Mouse (Mus musculus) heart, postnatal 0 days (tissue): ENCODE data around the gene Samd4. TPM values are rescaled to one million over a fixed set of nuclear protein-coding genes. Genes with fewer than 3 reads are reported as not detected.
"Not testable (repeated sequence)": the region's sequence is repeated elsewhere in the genome, so short reads cannot be mapped to it uniquely, and the experiment has no call there.

Experiments used
- ATAC-seq: fragments of 200-750 bp; cut with Nextera tagmentation; 2 replicates; pipeline ENCODE4 v1.8.0; 2017; ENCODE audit warnings: low read depth, moderate number of reproducible peaks, moderate library complexity; ENCODE audit not compliant: insufficient read depth
- DNase-seq: peaks from one replicate; pipeline ENCODE4 v3.0.0-alpha.2; 2016; ENCODE audit warnings: low spot score
- H3K27ac ChIP-seq: fragments of 300-500 bp; sonication (generic); 2 replicates; pipeline ENCODE4 v1.5.1; 2014; ENCODE audit warnings: low read depth, mild to moderate bottlenecking
- H3K27me3 ChIP-seq: fragments of 300-500 bp; sonication (generic); 2 replicates; pipeline ENCODE4 v1.6.1; 2014; ENCODE audit warnings: low read length, mixed read lengths; ENCODE audit not compliant: control insufficient read depth, insufficient read depth
- H3K36me3 ChIP-seq: fragments of 300-500 bp; sonication (generic); replicated peaks from 2 replicates; pipeline ENCODE4 v1.6.1; 2014; ENCODE audit warnings: low read length, mixed read lengths; ENCODE audit not compliant: control insufficient read depth, insufficient read depth
- H3K4me1 ChIP-seq: fragments of 300-500 bp; sonication (generic); 2 replicates; pipeline ENCODE4 v1.6.1; 2014; ENCODE audit warnings: antibody characterized with exemption; ENCODE audit not compliant: control insufficient read depth, insufficient read depth
- H3K4me2 ChIP-seq: fragments of 300-500 bp; sonication (generic); 2 replicates; pipeline ENCODE4 v1.6.1; 2014; ENCODE audit warnings: low read depth, mild to moderate bottlenecking, low read length, moderate library complexity
- H3K4me3 ChIP-seq: fragments of 300-500 bp; sonication (generic); 2 replicates; pipeline ENCODE4 v1.5.1; 2014; ENCODE audit warnings: low read depth, low read length
- H3K9ac ChIP-seq: fragments of 300-500 bp; sonication (generic); replicated peaks from 2 replicates; pipeline ENCODE4 v1.6.1; 2014; ENCODE audit warnings: low read depth, low read length, mixed read lengths
- H3K9me3 ChIP-seq: fragments of 300-500 bp; sonication (generic); replicated peaks from 2 replicates; pipeline ENCODE4 v1.6.1; 2016; ENCODE audit warnings: low read length; ENCODE audit not compliant: control insufficient read depth
- CTCF ChIP-seq: IDR thresholded peaks from 2 replicates; pipeline ENCODE4 v1.5.1; 2016; ENCODE audit warnings: antibody characterized with exemption, control low read depth, low read depth
- EP300 ChIP-seq: IDR thresholded peaks from 2 replicates; pipeline ENCODE4 v1.6.1; 2016; ENCODE audit warnings: antibody characterized with exemption, low read depth
- whole genome bisulfite sequencing: fragments of 180-500 bp; shearing (Covaris S2); extraction: QIAGEN DNeasy Blood & Tissue Kit; methylation state at CpG from one replicate; pipeline ENCODE4 v1.1.7; 2014; 5-methylcytosine and 5-hydroxymethylcytosine counted together
- polyA plus RNA-seq: library from polyadenylated mRNA; unstranded; fragments of >200 nt; fragmentation: Nextera tagmentation; extraction: Ambion mirVana; gene quantifications from 2 replicates; pipeline ENCODE4 v1.2.1, GENCODE M21; 2015
- total RNA-seq: library from RNA; depleted of rRNA; stranded (reverse); fragments of >200 nt; gene quantifications from 2 replicates; pipeline ENCODE4 v1.2.3, GENCODE M21; 2014; ENCODE audit warnings: low replicate concordance

The Samd4 gene
- total and polyA plus RNA-seq, 2 experiments from 2014 or later, result 12.5 to 53.8 TPM

DNA sequence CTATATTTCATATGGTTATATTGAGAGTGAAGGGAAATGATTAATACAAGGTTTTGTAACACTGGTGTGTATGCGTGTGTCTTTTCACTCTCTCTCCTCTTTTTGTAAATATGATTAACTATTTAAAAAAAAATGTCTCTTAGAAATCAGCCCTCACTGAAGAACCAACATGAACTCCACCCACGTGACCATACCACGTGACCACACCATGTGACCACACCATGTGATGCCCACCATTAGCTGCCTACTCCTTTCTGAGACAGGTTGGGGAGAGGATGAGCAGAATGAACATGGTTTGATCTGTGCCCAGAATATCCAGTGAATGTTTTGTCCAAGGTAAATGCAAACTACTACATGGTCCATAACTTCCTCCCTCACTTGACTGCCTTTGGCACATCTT lies 223.1 kb downstream of the Samd4 start:
- no peak for ATAC-seq
- Histone ChIP-seq H3K4me3 (no peak overlapping the region), H3K27ac (no peak overlapping the region), H3K4me1 (no peaks in the 10 kb centered on the region; the same call in 1 of the 2 replicates), H3K9me3 (no peaks in the 10 kb centered on the region), H3K9ac (no peak overlapping the region), H3K36me3 (peaks cover 19% of the 10 kb centered on the region), H3K27me3 (no peaks in the 10 kb centered on the region), H3K4me2 (no peak overlapping the region)
- no peak for DNase-seq
- 91% methylated on average over 3 of the region's 3 CpGs for WGBS
- no peak for TF ChIP-seq EP300

DNA sequence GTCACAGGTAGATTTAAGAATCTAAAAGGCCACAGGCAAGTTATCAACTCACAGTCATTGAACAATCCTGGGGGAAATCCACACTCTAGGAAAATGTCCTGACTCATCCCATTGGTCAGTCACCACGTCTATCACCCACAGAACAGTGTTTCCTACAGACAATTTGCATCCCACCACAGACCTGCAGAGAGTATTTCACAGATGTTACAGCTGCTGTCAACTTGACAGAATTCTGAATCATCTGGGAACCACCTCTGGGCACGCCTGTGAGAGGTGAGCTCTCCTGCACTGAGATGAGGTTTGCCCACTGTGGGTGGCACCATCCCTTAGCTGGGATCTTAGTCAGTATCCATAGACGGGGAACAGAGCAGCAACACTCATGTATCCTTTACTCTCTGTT lies 224.8 kb downstream of the Samd4 start:
- Histone ChIP-seq H3K4me2 (no peak overlapping the region), H3K4me3 (no peak overlapping the region), H3K27ac (no peak overlapping the region), H3K36me3 (peaks cover 15% of the 10 kb centered on the region), H3K27me3 (no peaks in the 10 kb centered on the region), H3K9ac (no peak overlapping the region), H3K4me1 (no peaks in the 10 kb centered on the region; the same call in 1 of the 2 replicates), H3K9me3 (no peaks in the 10 kb centered on the region)
- ATAC-seq (no peak), DNase-seq (no peak)
- 83% methylated on average over 3 of the region's 3 CpGs for WGBS
- no peak for TF ChIP-seq EP300

DNA sequence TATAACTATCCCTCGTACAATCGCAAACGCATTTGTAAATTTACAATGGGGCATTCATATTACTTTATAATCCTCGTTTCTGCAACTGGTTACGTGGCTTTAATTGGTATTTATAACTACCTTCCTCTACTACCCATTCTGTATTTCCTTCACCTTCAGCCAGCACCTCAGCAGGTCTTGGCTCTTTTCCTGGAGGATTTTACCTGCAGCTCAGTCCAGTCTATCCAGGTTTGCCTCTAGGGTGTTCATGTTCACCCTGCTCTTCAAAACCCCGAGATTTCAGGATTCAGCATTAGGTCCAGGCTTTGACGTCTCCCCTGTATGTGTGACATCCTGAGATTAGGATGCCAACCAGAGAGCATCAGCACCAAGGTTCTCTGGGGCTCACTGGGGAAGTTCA lies 227.7 kb downstream of the Samd4 start:
- ATAC-seq, DNase-seq, H3K27ac ChIP-seq, H3K9ac ChIP-seq, H3K4me3 ChIP-seq, H3K27me3 ChIP-seq, H3K4me2 ChIP-seq, H3K9me3 ChIP-seq, H3K4me1 ChIP-seq: not testable (repeated sequence)
- 79% methylated on average over 6 of the region's 7 CpGs for whole genome bisulfite sequencing
- peaks cover 15% of the 10 kb centered on the region for H3K36me3 ChIP-seq

DNA sequence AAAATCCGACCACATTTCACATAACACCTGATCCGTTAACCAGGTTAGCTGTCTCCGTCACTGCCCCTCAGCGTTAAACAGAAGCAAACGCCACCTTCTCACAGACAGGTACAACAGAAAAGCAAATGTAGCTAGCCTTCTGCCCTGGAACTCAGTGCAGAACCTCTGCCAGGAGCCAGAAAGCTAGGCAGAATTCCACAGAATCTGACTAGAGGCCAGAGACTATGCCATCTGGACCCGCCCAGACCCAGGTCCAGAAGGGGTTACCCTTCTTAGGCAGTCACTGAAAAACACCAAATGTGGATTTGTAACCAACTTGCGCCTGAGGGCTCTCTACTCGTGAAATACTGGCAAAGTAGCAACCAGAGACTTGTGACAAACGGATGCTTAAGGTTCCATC lies 228.7 kb downstream of the Samd4 start:
- no peak for ATAC-seq

GRCm38 (mm10) chr14:47115154-47115553 lies 232.5 kb downstream of the Samd4 start:
- 48% methylated on average over 9 of the region's 9 CpGs for WGBS
- Histone ChIP-seq H3K4me3 (no peak overlapping the region), H3K4me2 (no peak overlapping the region), H3K36me3 (no peaks in the 10 kb centered on the region), H3K9ac (no peak overlapping the region), H3K4me1 (no peaks in the 10 kb centered on the region; the same call in 1 of the 2 replicates), H3K27ac (no peak overlapping the region), H3K27me3 (no peaks in the 10 kb centered on the region), H3K9me3 (no peaks in the 10 kb centered on the region)
- TF ChIP-seq EP300 (no peak), CTCF (no peak)
- ATAC-seq (no peak), DNase-seq (no peak)

More for the DNA sequence above, 228.7 kb downstream of the Samd4 start:
- WGBS, result 52% methylated on average over 9 of the region's 9 CpGs
- no peak for TF ChIP-seq EP300
- TF ChIP-seq CTCF, result no peak
- H3K4me1 ChIP-seq, result no peaks in the 10 kb centered on the region; the same call in 1 of the 2 replicates
- DNase-seq, result no peak
- no peak overlapping the region for H3K9ac ChIP-seq
- H3K27me3 ChIP-seq, result no peaks in the 10 kb centered on the region
- H3K9me3 ChIP-seq, result no peaks in the 10 kb centered on the region
- no peak overlapping the region for H3K27ac ChIP-seq
- peaks cover 8% of the 10 kb centered on the region for H3K36me3 ChIP-seq
- no peak overlapping the region for H3K4me3 ChIP-seq
- no peak overlapping the region for H3K4me2 ChIP-seq

DNA sequence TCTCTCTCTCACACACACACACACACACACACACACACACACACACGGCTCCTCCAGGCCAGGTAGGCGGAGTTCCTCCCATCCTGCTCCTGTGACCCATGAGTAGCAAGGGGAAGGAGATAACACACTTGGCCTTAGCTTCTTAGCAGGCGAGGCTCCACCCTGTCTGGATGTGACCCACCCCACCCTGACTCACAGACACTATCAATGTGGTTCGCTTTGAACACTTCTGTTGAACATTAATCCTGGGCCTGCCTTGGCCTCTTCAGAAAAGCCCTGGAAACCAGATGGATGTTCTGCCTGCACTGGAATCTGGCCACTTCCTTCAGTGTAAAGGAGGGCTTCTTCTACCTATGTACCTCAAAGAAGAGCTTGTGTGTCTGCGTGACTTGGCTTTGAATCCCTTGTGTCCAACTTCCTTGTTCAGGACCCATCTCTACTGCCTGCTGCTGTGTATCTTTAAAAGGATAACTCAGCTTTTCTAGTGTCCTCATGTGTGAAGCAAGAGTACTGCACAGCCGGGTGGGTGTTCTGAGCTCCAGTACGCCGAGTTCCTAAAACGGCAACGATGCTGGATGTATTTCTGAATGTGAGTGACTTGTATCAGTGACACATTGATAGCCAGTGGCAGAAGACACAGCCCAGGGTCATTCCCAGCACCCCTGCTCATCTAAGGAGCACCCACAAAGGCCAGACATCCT lies 233.6 kb downstream of the Samd4 start:
- peak; percentile 39; the same call in 1 of the 2 replicates for ATAC-seq
- H3K9ac ChIP-seq, result no peak overlapping the region
- WGBS, result 53% methylated on average over 10 of the region's 10 CpGs
- no peaks in the 10 kb centered on the region for H3K36me3 ChIP-seq
- DNase-seq, result no peak
- H3K4me2 ChIP-seq, result no peak overlapping the region
- H3K9me3 ChIP-seq, result no peaks in the 10 kb centered on the region
- H3K27ac ChIP-seq, result no peak overlapping the region
- no peak overlapping the region for H3K4me3 ChIP-seq
- no peaks in the 10 kb centered on the region; the same call in 1 of the 2 replicates for H3K4me1 ChIP-seq
- H3K27me3 ChIP-seq, result no peaks in the 10 kb centered on the region
- no peak for TF ChIP-seq CTCF
- no peak for TF ChIP-seq EP300
